26 mouse cellular contexts compared by ENCODE assay signal in the genomic region with DNA sequence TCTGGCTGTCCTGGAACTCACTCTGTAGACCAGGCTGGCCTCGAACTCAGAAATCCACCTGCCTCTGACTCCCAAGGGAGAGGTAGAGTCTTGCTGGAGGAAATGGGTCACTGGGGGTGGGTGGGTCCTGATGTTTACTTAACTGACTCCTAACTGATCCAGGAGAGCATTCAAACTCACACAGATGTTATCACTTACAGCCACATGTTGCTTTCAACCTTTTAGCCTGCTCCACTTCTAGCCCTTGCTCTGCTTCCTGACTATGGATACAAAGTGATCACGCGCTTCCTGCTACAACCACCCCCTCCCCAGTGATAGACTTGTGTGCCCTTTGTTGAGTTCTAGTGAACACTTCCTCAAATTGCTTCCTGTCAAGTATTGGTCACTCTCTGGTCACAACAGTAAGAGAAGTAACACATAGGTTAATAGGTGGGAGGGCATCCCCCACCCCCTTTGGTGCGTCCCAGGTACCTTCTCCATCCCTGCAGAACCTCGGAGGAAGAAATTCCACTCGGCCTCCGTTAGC.
DNase-seq lines count a peak whose midpoint lies in the region; ATAC-seq and TF ChIP-seq lines count a peak whose summit lies in the region.
"Had no signal": no experiment of that assay in that cellular context is flagged by ENCODE, and none has a peak within 500 bp of the region (broad histone marks: within the 10 kb centered on the region; RNA-seq: fewer than 3 reads in every experiment).

No protein-coding gene starts in this region.

- TF ChIP-seq CTCF in bone marrow, adult 2 months (IDR thresholded peaks at IDR 0.05; ENCODE audit: control insufficient read depth, insufficient read depth, low read length): no peak

- H3K4me2 ChIP-seq in liver, embryonic 15.5 days: no peak overlapping the region
- H3K4me2 ChIP-seq in liver, embryonic 11.5 days: no peak overlapping the region
- no peak overlapping the region for H3K4me2 ChIP-seq in liver, embryonic 12.5 days
- H3K4me2 ChIP-seq: kidney, embryonic 15.5 days; lung, embryonic 14.5 days; midbrain, embryonic 15.5 days; neural tube, embryonic 12.5 days; stomach, embryonic 15.5 days had no signal

- 0 out of 2 replicates have a peak, but pooled peaks have one; percentile 12 for ATAC-seq in liver, embryonic 15.5 days (ENCODE audit: insufficient read depth)
- no peak for ATAC-seq in liver, embryonic 11.5 days (replicated peaks; ENCODE audit: low FRiP score)
- no peak for ATAC-seq in liver, embryonic 12.5 days
- ATAC-seq: forebrain, postnatal 0 days; hindbrain, embryonic 16.5 days; midbrain, embryonic 15.5 days had no signal

- H3K4me3 ChIP-seq in liver, embryonic 15.5 days (replicated peaks): no peak overlapping the region
- no peak overlapping the region for H3K4me3 ChIP-seq in liver, embryonic 11.5 days (ENCODE audit: low read depth, low read length)
- H3K4me3 ChIP-seq in bone marrow, adult 2 months (replicated peaks; ENCODE audit: control insufficient read depth, low read depth, low read length): no peak overlapping the region
- H3K4me3 ChIP-seq in embryonic facial prominence, embryonic 10.5 days: no peak overlapping the region
- H3K4me3 ChIP-seq in liver, embryonic 12.5 days: no peak overlapping the region
- H3K4me3 ChIP-seq: gastrocnemius, adult 2 months; heart, embryonic 10.5 days; hindbrain, embryonic 10.5 days; kidney, embryonic 15.5 days; megakaryocyte, embryonic 14.5 days; midbrain, embryonic 15.5 days; neural tube, embryonic 12.5 days; stomach, embryonic 15.5 days had no signal

- H3K27ac ChIP-seq in liver, embryonic 15.5 days (replicated peaks): no peak overlapping the region
- H3K27ac ChIP-seq in liver, embryonic 11.5 days (ENCODE audit: low read depth, low read length): no peak overlapping the region
- H3K27ac ChIP-seq in bone marrow, adult 2 months (ENCODE audit: control insufficient read depth, insufficient read depth, low read depth, low read length, poor library complexity): peak overlapping the region; percentile 77
- H3K27ac ChIP-seq in embryonic facial prominence, embryonic 10.5 days (replicated peaks): no peak overlapping the region
- H3K27ac ChIP-seq in liver, embryonic 12.5 days: no peak overlapping the region
- H3K27ac ChIP-seq: gastrocnemius, adult 2 months; heart, embryonic 10.5 days; hindbrain, embryonic 10.5 days; kidney, embryonic 15.5 days; midbrain, embryonic 15.5 days; neural tube, embryonic 12.5 days; stomach, embryonic 15.5 days had no signal

- H3K27me3 ChIP-seq in liver, embryonic 15.5 days: no peaks in the 10 kb centered on the region
- H3K27me3 ChIP-seq in liver, embryonic 11.5 days (replicated peaks; ENCODE audit: control insufficient read depth, insufficient read depth, low read length): no peaks in the 10 kb centered on the region
- H3K27me3 ChIP-seq in embryonic facial prominence, embryonic 10.5 days (replicated peaks; ENCODE audit: low read depth, poor library complexity, severe bottlenecking): no peaks in the 10 kb centered on the region
- H3K27me3 ChIP-seq in liver, embryonic 12.5 days (replicated peaks): no peaks in the 10 kb centered on the region
- H3K27me3 ChIP-seq: kidney, embryonic 15.5 days; megakaryocyte, embryonic 14.5 days; midbrain, embryonic 15.5 days; neural tube, embryonic 12.5 days; stomach, embryonic 15.5 days had no signal

- H3K9ac ChIP-seq in liver, embryonic 15.5 days: no peak overlapping the region
- H3K9ac ChIP-seq in liver, embryonic 11.5 days (ENCODE audit: low read depth, low read length): no peak overlapping the region
- H3K9ac ChIP-seq in liver, embryonic 12.5 days: no peak overlapping the region
- H3K9ac ChIP-seq: forebrain, postnatal 0 days; kidney, embryonic 15.5 days; lung, embryonic 14.5 days; midbrain, embryonic 15.5 days; neural tube, embryonic 12.5 days; stomach, embryonic 15.5 days had no signal

- no peaks in the 10 kb centered on the region for H3K9me3 ChIP-seq in liver, embryonic 15.5 days (replicated peaks)
- H3K9me3 ChIP-seq in liver, embryonic 11.5 days (ENCODE audit: control insufficient read depth, low read length): peaks cover 2% of the 10 kb centered on the region; the same call in 1 of the 2 replicates
- H3K9me3 ChIP-seq in embryonic facial prominence, embryonic 10.5 days: peaks cover 14% of the 10 kb centered on the region
- H3K9me3 ChIP-seq in liver, embryonic 12.5 days (replicated peaks): peaks cover 14% of the 10 kb centered on the region; the same call in 1 of the 2 replicates
- H3K9me3 ChIP-seq: heart, embryonic 10.5 days; midbrain, embryonic 15.5 days; neural tube, embryonic 12.5 days; stomach, embryonic 15.5 days had no signal

- TF ChIP-seq POLR2A in bone marrow, adult 2 months (IDR thresholded peaks at IDR 0.05; ENCODE audit: borderline replicate concordance, control insufficient read depth, low read depth, low read length): no peak

- H3K4me1 ChIP-seq in liver, embryonic 15.5 days (replicated peaks): no peaks in the 10 kb centered on the region
- no peaks in the 10 kb centered on the region for H3K4me1 ChIP-seq in liver, embryonic 11.5 days (replicated peaks; ENCODE audit: control insufficient read depth, insufficient read depth, low read length)
- H3K4me1 ChIP-seq in bone marrow, adult 2 months (ENCODE audit: control insufficient read depth, insufficient read depth, low read length): no peaks in the 10 kb centered on the region; the same call in 1 of the 2 replicates
- peaks cover 5% of the 10 kb centered on the region; the same call in 1 of the 2 replicates for H3K4me1 ChIP-seq in embryonic facial prominence, embryonic 10.5 days
- no peaks in the 10 kb centered on the region for H3K4me1 ChIP-seq in liver, embryonic 12.5 days
- H3K4me1 ChIP-seq: heart, embryonic 10.5 days; hindbrain, embryonic 10.5 days; megakaryocyte, embryonic 14.5 days; midbrain, embryonic 15.5 days; neural tube, embryonic 12.5 days; stomach, embryonic 15.5 days had no signal

- no peak for DNase-seq in liver, embryonic 11.5 days (ENCODE audit: low spot score)
- DNase-seq in embryonic facial prominence, embryonic 10.5 days (ENCODE audit: low spot score): peak; percentile 21
- DNase-seq in hindlimb bud, embryonic 11.5 days (ENCODE audit: extremely low spot score, low read depth, low spot score): peak; percentile 2
- no peak for DNase-seq in c-Kit-positive CD71-positive TER-119-positive erythroid progenitor cells, embryonic 14.5 days (ENCODE audit: low spot score)
- no peak for DNase-seq in thymus, adult 18-20 months
- DNase-seq: adrenal gland, postnatal 10 days; cerebellum, postnatal 10 days; forebrain, postnatal 0 days; gastrocnemius, adult 2 months; kidney, adult 11 months; kidney, postnatal 36 days; layer of hippocampus, postnatal 36 days; lung, embryonic 14.5 days; right cerebral cortex, adult 18-20 months; thymus, postnatal 36 days had no signal

- H3K36me3 ChIP-seq in liver, embryonic 15.5 days (replicated peaks): no peaks in the 10 kb centered on the region
- no peaks in the 10 kb centered on the region for H3K36me3 ChIP-seq in liver, embryonic 11.5 days (ENCODE audit: control insufficient read depth, insufficient read depth, low read length)
- no peaks in the 10 kb centered on the region for H3K36me3 ChIP-seq in embryonic facial prominence, embryonic 10.5 days (replicated peaks)
- no peaks in the 10 kb centered on the region for H3K36me3 ChIP-seq in liver, embryonic 12.5 days
- H3K36me3 ChIP-seq: heart, embryonic 10.5 days; hindbrain, embryonic 10.5 days; kidney, embryonic 15.5 days; midbrain, embryonic 15.5 days; neural tube, embryonic 12.5 days; stomach, embryonic 15.5 days had no signal

- WGBS in liver, embryonic 15.5 days (ENCODE audit: insufficient replicate concordance): 44% methylated on average over 7 of the region's 7 CpGs
- WGBS in liver, embryonic 11.5 days: 74% methylated on average over 7 of the region's 7 CpGs
- 68% methylated on average over 7 of the region's 7 CpGs for WGBS in bone marrow, adult 2 months
- 78% methylated on average over 7 of the region's 7 CpGs for WGBS in embryonic facial prominence, embryonic 10.5 days
- 53% methylated on average over 7 of the region's 7 CpGs for WGBS in liver, embryonic 12.5 days (ENCODE audit: insufficient replicate concordance)

Comparison
In these comparisons a context has a peak if more than half of its experiments do, and no peak if none do; other contexts are left out.
1. DNase-seq: peak in embryonic facial prominence, embryonic 10.5 days (single experiment) and hindlimb bud, embryonic 11.5 days (single experiment); none in liver, embryonic 11.5 days (single experiment), c-Kit-positive CD71-positive TER-119-positive erythroid progenitor cells, embryonic 14.5 days (single experiment) and thymus, adult 18-20 months (0 of 2).